Mouse (Mus musculus) heart, adult 18-20 months (tissue): Measurements from ENCODE around the gene Kif11. TPM values are rescaled to one million over a fixed set of nuclear protein-coding genes. Genes with fewer than 3 reads are reported as not detected.

Experiments used
- DNase-seq, 2 experiments: peaks; one replicate each; pipeline ENCODE4 v3.0.0; 2021 to 2022; ENCODE audit warnings: mixed read lengths in 1 of 2
- total RNA-seq, 2 experiments: library from RNA; stranded (reverse); gene quantifications; 2 replicates each; pipeline ENCODE4 v1.2.3; 2021

Gene Kif11
- total RNA-seq, 2 experiments from 2014 or later = 0.40 to 0.49 TPM

DNA sequence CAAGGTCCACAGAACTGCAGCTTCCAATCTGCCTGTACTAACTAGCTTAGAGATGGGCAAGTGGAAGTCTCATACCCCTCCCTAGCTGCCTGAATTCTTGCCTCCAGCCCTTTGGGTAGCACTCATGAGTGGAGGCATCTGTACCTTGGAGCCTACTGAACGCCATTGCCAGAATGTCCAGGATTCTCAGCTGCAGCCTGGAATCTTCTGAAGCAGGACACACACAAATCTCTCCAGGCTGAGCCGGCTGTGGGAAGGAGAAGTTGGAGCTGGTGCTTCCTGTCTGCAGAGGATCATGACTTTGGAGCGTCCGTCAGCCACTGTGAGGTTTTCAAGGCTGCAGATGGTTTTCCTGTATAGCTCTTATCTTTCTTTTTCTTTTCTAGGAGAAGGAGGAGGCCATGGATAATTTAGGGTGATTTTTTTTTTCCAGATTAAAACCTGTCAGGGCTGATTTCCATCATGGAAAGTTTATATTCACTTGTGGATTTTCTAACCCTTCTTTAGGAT is 67.5 kb downstream of the Kif11 start:
- DNase-seq = peak in 1 of 2 experiments; percentile 4

DNA sequence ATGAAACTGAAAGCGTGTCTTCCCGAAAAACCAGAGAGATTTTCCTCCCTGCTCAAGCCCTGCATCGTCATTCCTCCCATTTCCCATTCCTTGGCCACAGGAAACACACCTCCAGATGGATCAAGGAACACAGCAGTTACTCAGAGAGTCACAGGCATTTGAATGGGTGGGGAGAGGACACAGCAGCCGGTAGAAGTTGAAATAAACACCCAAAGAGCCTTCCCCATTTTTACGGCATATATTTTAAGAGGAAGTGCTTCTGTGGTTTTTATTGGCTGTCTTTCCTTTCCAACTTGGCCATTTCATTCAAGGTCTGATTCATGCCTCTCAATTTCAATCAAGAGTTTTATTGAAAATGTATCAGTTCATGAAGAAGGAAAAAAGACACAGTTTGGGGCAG is 72.0 kb downstream of the Kif11 start:
- DNase-seq = peak in 1 of 2 experiments; percentile 30

DNA sequence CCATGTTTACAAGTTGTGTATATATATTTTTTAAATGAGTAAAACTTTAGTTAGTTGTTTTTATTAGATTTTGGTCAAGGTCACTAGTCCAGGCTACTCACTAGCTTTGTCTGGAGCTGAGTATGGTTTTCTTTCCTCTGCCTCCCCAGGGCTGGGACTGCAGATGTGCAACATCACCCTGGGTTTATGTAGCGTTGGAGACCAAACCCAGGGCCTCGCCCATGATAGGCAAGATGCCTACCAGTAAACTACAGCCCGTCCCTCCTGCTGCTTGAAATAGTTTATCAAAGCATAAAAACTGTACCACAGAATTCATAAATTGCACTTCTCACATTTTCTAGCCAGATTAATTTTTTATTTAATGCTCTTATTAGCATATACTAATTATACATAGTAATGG is 73.0 kb downstream of the Kif11 start:
- no peak for DNase-seq

DNA sequence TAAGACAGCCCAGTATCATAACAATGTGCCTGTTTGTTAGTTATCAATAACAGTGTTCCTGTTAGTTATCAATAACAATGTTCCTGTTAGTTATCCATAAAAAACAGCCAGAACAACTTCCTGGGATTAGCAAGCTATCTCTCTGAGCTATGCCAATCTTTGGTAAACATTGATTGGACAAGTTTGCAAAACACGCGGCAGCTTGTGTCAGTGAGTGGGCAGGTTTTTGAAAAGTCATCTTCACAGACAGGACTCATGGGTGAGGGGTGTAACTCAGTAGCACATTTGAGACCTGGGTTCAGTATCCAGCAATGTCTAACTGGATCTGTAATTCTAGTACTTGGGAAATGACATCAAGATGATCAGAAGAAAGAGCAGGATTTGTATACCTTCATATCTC is 79.3 kb downstream of the Kif11 start:
- no peak for DNase-seq

DNA sequence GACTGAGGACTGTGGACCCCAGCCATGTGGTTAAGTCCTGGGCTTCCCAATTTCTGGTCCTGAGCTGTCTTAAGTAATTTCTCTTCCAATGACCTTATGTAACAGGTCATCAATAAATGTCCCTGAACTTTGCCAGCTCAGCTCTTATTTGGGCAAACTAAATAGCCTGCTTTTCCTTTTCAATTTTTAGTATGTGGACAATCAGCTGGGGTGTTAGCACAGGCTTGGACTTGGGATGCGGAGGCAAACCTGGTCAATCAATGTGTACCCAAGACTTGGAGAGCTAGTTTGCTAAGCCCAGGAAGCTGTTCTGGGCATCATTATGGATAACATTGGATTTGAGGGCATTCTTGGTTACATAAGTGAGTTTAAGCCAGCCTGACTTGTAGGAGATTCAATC is 79.8 kb downstream of the Kif11 start:
- no peak for DNase-seq

DNA sequence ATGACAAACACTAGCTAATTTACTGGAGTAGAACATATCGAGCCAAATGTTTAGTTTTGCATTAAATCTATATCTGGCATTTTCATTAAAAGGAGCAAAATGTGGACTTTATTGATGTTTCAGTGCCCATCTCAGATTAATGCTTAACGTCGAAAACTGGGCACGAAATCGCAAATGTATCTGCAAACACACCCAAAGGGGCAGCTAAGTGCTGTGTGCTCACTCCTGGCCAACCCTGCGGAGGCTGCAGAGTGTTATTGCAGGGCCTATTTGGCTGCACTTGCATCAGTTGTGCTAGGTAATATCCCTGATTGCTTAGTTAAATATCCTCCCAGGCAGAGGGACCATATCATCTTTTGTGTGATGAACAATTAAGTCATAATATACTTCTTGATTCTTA is 81.8 kb downstream of the Kif11 start:
- no peak for DNase-seq

DNA sequence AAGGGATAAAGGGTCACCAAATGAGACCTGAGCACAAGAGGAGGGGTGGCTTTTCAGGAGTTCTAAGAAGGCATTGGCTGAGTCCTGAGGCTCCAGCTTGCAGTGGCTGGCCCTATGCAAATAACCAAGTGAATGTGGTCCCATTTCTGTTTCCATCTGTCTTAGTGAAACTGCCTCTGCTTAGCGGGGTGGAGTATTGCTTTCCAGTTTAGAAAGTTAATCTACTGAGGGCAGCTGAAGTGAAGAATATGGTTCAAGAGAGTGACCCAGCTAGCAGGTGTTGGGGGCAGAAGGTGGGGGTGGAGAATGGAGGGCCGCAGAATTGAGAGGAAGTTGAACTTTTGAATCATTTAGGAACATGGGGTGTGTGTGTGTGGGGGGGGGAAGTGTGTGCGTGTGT is 90.2 kb downstream of the Kif11 start:
- no peak for DNase-seq

DNA sequence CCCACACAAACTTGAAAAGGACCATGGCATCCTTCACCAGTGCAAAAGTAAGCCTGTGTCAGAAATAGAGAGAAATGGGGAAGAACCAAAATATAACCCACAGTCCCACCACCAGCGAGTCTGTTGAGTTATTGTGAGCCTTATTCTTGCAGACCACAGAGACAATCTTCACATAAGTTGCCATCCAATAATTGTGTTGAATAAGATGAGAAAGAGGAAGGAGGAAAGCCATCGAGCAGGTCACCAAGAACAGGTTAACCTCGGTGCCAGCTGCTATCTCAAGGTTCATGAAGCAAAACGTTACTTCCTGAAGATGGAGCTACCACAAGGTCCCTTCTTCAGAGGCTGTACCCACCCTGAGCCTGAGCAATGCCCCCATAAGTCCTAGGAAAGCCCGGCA is 90.8 kb downstream of the Kif11 start:
- DNase-seq = no peak

DNA sequence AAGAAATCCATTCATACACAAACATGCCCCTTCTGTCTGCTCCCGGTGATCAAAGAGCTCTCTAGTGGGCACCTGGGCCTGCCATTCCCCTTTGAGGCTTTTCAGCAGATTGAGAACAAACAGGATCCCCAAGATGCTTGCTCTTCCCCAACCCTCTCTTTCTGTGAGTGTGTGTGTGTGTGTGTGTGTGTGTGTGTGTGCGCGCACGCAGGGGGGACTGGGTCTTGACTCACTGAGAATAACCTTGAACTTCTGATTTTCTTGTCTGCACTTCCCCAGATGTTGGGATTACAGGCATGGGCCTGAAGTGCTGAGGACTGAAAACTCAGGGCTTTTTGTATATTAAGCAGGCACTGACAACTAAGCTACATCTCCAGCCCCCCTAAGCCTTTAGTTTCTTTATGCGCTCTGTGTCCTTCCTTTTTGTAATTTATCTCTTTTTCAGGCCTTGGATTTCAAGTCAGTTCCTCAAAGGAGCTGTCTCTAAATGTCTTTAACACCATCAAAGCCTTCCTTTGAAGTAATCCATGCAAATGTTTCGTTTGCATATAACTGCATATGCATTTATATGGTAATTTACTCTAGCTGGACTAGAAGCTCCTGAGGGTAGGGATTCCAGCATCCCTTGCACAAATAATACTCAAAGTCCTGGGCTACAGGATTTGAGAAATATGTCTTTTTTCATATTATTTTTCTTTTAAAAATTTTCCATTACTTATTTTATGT is 92.8 kb downstream of the Kif11 start:
- no peak for DNase-seq

Other genes with a start within 250 kb of the Kif11 start
- 10 to 100 TPM; 83.4 to 86.0 TPM for gene March5, start 168.9 kb upstream of the Kif11 start, total RNA-seq
- gene Cpeb3, start 167.8 kb upstream of the Kif11 start, total RNA-seq = 10 to 100 TPM; 75.0 to 78.1 TPM
- 10 to 100 TPM; 59.2 to 97.0 TPM for gene Ide, start 38.6 kb upstream of the Kif11 start, total RNA-seq
- 1 to 10 TPM; 1.8 to 2.4 TPM for gene Hhex, start 58.4 kb downstream of the Kif11 start, total RNA-seq
- gene Exoc6, start 174.0 kb downstream of the Kif11 start, total RNA-seq = 10 to 100 TPM; 32.9 to 33.2 TPM